Mouse (Mus musculus) monocyte, adult 2 months (primary cell): Measurements from ENCODE around the gene Krtap4-16.
"Not testable (repeated sequence)": the region's sequence is repeated elsewhere in the genome, so short reads cannot be mapped to it uniquely, and the experiment has no call there.

Source experiments
- DNase-seq, 2 experiments: peaks; one replicate each; pipeline ENCODE4 v3.0.0; 2022; ENCODE audit warnings: low spot score in 2 of 2, low read depth in 1 of 2

Krtap4-16 gene

DNA sequence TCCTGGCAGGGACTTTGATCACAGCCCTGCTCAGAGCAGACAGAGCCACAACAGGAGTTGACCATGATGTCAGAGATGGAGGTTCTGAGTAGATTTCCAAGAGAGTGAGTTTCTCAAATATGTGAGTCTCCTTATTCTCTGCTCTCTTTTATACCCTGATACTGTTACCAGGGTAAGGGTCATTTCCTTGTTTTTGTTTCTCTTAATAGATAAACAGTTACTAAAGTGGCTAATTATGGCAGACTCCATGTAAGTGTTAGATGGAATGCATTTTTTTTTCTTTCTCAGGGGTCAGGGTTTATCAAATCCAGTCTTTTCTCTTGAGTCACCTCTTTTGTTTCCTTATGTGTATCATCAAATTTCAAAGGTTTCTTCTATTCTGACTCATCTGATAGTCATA is at the start of gene Krtap4-16:
Gene Krtap4-16, minus strand, starts transcription at position 101 of the 400 bp plus-strand sequence.
- DNase-seq: no peak

GRCm38 (mm10) chr11:99878887-99879286 is 27.5 kb upstream of the Krtap4-16 start, which contains the start of gene Gm11567:
Gene Gm11567, plus strand, starts transcription at chr11:99879187.
- DNase-seq: not testable (repeated sequence)

DNA sequence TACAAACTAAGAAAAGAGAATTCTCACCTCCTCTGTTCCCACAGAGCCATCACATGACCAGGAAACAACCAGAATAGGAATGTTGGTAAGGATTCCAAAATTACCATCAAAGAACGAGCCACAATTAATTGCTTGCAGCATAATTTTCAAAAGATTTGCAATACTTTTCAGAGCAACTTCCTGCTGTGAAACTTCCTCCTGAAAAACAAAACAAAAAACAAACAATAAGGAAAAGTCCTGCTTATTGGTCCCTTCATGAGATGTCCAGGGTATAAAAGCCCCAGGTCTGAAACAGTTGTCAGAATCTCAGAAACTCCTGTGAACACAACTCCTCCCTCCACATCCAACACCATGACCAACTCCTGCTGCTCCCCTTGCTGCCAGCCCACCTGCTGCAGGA is 21.7 kb upstream of the Krtap4-16 start, which contains the start of gene Krtap9-1:
Gene Krtap9-1, plus strand, starts transcription at position 301 of the 400 bp plus-strand sequence.
- not testable (repeated sequence) for DNase-seq

- DNase-seq: not testable (repeated sequence)
Observed at GRCm38 (mm10) chr11:99864176-99864575, 12.8 kb upstream of the Krtap4-16 start, which contains the start of gene Gm11559. Gene Gm11559, plus strand, starts transcription at chr11:99864476.

DNA sequence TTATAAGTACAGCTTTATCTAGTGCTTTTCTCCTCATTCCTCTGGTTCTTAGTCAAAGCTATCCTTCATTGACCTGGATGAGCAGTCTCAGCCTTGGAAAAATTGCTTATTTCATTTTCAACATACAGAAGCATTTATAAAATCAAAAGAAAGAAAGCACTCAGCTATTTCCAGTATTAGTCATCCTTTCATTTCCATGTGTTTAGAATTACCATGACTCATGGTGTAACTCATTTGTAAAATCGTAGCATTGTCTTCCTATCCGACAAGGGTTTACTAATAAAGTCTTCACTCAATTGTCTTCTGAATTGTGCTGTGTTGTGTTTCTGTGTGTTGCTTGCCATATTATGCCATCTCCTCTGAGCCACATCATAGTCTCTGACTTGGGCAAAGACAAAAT is 7.4 kb upstream of the Krtap4-16 start:
- DNase-seq: no peak

- DNase-seq: no peak
Observed at GRCm38 (mm10) chr11:99857617-99858016, 6.2 kb upstream of the Krtap4-16 start, which contains the start of gene Gm11568. Gene Gm11568, plus strand, starts transcription at chr11:99857917.

DNA sequence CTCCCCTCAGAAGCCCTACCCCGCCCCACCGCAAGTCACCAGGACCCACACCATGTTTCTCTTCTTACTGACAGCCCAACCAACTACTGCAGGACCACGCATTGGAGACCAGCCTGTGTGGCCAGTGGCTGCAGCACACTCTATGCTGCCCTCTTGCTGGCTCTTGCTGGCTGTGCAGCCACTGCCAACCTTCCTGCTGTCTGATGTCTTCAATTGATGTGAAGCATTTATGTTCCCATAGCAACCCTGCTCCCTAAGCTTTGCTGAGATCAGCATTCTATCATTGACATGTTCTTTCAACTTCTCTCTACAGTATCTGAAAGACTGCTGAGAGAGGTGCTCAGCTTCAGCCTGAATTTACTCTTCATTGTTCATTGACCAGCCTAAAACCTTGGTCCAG is 2.7 kb upstream of the Krtap4-16 start:
- DNase-seq: no peak

DNA sequence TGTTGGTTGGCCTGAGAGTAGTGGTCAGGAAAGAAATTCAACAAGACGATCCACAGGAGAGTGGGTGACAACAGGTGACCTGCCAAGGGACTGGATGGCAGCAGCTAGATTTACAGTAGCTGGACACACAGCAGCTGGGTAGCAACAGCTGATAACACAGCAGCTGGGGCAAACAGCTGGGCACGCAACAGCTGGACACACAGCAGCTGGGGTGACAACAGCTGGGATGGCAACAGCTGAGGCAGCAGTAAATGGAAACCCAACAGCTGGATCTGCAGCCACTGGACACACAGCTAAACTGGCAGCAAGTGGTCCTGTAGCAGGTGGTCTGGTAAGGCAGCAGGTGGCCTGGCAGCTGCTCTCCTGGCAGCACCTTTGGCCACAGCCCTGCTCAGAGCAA is 4.7 kb downstream of the Krtap4-16 start:
- DNase-seq: no peak

- DNase-seq: no peak
Observed at GRCm38 (mm10) chr11:99842185-99842584, 9.2 kb downstream of the Krtap4-16 start.

DNA sequence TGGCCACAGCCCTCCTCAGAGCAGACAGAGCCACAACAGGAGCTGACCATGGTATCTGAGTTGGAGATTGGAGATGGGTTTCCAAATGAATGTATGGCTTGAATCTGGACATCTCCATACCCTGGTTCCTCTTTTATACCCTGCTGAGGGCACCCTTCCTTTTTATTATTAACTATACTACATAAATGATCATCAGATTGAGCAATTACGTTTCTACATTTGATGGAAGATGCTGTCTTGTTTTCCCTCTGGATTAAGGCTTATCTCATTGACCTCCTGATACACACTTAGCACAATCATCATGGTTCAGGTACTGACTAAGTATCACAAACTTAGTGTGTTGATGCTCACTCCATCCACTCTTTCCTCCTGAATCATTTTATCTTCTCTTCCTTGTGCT is 13.4 kb downstream of the Krtap4-16 start, which contains the start of gene 2300003K06Rik:
Gene 2300003K06Rik, minus strand, starts transcription at position 101 of the 400 bp plus-strand sequence.
- no peak for DNase-seq

DNA sequence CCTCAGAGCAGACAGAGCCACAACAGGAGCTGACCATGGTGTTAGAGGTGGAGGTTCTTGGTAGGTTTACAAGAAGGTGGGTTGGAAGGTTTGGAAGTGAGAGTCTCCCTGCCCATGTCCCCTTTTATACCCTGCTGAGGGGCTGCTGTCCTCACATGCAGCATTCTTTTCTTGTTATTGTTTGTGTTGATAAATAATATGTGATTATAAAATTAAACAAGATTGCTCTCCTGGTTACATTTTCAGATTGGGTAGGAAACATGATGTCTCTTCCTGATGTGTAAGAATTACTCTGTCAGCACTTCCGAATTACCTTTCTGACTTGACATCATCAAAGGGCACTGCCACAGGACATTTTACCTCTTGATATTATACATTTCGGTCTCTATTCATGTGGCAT is 35.8 kb downstream of the Krtap4-16 start, which contains the start of gene Gm11564:
Gene Gm11564, minus strand, starts transcription at position 101 of the 400 bp plus-strand sequence.
- not testable (repeated sequence) for DNase-seq

GRCm38 (mm10) chr11:99809792-99810191 is 41.6 kb downstream of the Krtap4-16 start, which contains the start of gene Krtap4-13:
Gene Krtap4-13, minus strand, starts transcription at chr11:99809892.
- not testable (repeated sequence) for DNase-seq

- not testable (repeated sequence) for DNase-seq
Observed at GRCm38 (mm10) chr11:99804346-99804745, 47.1 kb downstream of the Krtap4-16 start, which contains the start of gene Gm11554. Gene Gm11554, minus strand, starts transcription at chr11:99804446.
